Mouse (Mus musculus) layer of hippocampus, postnatal 36 days (tissue): Measurements from ENCODE around the gene Pus7. TPM values are rescaled to one million over a fixed set of nuclear protein-coding genes. Genes with fewer than 3 reads are reported as not detected.
"Not testable (repeated sequence)": the region's sequence is repeated elsewhere in the genome, so short reads cannot be mapped to it uniquely, and the experiment has no call there.

Experiments
- DNase-seq, 2 experiments: peaks; one replicate each; pipeline ENCODE4 v3.0.0; 2022
- total RNA-seq, 2 experiments: library from RNA; stranded (reverse); gene quantifications; 2 replicates each; pipeline ENCODE4 v1.2.3; 2021

Pus7 gene
- total RNA-seq, 2 experiments from 2014 or later, result 14.9 to 21.1 TPM

DNA sequence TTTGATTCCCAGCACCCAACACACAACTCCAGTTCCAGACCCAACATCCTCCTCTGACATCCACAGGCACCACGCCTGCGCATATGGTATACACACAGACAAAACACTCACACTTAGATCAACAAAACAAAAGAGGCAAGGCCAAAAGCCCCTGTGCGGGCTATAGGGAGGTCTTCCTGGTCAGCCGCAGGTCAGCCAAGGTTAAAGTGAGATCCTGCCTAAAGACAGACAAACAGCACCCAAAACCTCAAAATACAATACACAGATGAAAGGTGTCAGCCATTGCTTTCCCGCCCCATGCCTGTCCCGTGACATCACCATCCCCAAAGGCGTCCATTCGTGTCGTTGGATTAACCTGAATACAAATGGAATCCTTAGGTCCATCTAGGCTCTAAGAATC is 27.9 kb downstream of the Pus7 start:
- DNase-seq, result no peak

- DNase-seq, result no peak
Observed at GRCm38 (mm10) chr5:23749882-23750281, 33.6 kb downstream of the Pus7 start.

- no peak for DNase-seq
Observed at GRCm38 (mm10) chr5:23743261-23743660, 40.2 kb downstream of the Pus7 start.

GRCm38 (mm10) chr5:23737111-23737510 is 46.4 kb downstream of the Pus7 start:
- no peak for DNase-seq

DNA sequence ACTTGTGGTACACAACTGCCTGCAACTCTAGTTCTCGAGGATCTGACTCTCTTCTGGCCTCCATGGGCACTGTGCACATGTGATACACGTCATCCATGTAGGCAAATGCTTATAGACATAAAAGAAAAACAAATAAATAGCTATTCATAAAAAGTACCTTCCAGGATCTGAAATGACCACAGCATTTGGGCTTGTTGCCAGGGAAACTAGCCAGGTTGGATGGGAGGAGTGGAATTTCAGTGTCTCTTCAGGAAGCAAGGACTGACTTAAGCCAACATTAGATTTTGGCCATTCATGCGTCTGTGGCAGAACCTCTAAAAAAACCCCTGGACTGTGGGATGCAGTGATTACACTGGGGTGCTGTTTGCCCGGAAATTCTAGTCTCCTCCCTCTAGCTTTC is 47.1 kb downstream of the Pus7 start:
- no peak for DNase-seq

GRCm38 (mm10) chr5:23721956-23722355 is 61.6 kb downstream of the Pus7 start:
- DNase-seq, result no peak

- DNase-seq, result no peak
Observed at GRCm38 (mm10) chr5:23718881-23719328, 64.6 kb downstream of the Pus7 start.

DNA sequence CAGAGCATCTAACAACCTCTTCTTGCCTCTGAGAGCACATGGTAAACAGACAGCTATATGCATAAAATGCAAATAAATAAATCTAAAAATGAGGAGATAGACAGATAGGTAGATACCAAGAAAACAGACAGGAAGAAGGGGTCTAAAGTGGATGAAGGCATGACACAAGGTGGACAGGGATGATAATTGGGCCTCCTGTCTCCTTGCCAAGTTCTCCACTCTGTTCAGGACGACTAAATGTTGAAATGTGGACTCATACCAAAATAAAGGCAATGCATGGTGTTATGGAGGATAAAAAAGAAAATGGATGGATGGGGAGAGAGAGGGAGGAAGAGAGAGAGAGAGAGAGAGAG is 65.4 kb downstream of the Pus7 start:
- DNase-seq, result no peak

- no peak for DNase-seq
Observed at GRCm38 (mm10) chr5:23717469-23718181, 65.9 kb downstream of the Pus7 start.

DNA sequence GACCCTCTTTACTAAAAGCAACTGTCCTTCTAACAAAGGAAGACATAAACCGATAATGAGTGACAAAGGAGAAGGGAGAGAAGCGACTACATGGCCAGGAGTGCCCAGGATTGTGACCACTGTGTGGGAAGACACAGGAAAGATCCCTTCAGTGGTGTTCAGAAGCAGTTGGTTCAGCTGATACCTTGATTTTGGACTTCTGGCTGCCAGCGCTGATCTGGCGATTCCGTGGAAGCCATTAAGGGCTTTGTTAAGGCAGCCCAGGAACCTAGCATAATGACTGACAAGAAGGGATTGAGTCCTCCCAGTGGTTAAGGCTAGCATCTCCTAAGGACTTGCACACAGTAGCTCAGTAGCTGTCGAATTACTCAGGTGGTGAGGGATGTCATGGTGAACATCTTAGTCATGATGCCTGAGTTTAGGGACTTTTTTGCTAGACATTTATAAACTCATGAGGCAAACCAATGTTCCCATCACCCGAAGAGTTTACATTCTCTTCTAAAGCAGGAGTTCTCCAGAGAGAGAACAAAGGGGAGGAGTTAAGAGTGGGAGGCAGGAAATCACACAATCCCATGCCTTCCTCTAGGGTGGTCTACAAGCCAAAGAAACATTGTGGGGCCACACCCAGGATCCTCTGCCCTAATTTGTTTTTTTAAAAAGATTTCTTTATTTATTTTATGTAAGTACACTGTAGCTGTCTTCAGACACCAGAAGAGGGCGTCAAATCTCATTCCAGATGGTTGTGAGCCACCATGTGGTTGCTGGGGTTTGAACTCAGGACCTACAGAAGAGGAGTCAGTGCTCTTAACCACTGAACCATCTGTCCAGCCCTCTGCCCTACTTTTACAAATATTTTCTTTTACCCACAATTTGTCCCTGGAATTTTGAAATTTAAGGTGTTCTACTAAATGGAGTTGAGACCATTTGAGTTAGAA is 69.8 kb downstream of the Pus7 start:
- DNase-seq, result no peak

DNA sequence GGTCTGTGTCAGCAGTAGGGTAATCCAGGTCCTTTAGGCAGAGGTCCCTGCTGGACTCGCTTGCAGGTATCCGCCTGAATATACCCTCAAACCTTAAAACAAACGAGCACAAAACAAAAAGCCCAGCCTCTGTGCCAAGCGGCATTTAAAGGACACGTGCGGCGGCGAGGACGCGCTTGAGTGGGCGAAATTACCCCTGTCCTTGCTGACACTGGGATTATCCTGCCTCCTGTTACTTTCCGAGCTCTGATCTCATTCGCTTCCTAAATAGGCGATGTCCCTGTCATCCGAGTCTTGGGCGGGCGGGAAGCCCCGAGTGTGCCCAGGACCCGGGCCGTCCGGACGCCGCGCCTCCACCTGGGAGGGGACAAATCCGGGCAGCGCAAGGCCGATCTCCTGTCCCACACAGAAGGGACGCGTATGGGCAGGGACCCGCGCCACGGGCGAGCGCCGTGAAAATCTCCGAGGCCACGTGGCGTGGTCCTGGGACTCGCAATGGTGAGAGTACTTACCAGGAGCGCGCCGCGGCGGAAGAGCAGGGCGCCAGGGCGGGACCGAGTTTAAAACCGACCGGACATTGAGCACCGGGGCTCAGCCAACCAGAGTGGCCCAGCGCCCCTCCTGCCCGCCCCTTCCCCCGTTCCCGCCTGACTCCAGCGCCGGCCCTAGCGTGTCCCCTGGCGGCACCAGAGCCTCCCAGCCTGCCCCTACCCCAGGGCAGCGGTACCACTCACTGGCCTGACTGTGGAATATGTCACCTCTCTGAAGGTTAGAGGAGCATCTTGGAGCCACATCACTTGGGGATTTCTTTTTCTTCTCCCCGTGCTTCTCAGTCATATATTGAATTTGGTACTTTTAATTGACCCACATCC is 71.1 kb downstream of the Pus7 start:
- DNase-seq, result peak; percentile 61 to 62

DNA sequence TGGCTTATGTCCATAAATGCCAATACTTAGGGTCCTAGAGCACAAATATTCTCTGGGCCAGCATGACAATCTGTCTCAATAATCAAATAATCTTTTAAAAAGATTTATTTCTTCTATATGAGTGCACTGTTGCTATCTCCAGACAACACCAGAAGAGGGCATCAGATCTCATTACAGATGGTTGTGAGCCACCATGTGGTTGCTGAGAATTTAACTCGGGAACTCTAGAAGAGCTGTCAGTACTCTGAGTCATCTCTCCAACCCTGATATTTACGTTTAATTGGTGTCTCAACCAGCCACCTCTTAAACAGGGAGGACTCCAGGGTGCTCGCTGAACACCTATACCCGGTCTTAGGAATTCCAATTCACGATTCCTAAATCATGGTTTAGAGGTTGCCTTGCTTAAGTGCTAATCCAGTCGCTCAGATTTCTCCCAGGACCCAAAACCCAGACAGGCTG is 71.8 kb downstream of the Pus7 start:
- DNase-seq, result peak; percentile 4 to 15

DNA sequence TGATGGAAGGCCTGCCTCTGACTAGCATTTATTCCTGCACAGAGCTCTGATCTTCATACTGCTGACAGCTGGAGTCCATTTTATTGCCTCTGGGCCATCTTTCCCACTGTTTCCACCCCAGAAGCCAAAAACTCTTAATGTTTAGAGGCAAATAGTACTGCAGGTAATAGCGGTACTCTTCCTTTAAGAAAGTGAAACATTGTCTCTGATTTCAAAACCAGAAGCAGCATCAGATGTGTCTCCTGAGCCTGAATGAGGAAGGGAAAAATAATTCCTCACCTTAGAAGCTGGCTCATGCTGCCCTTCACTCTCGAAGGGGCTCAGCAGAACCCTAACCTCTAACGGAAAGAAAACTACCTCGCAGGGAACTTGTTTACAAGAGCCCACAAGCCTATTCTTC is 72.3 kb downstream of the Pus7 start:
- no peak for DNase-seq

GRCm38 (mm10) chr5:23709661-23710060 is 73.8 kb downstream of the Pus7 start:
- DNase-seq, result no peak

- not testable (repeated sequence) for DNase-seq
Observed at GRCm38 (mm10) chr5:23706601-23707597, 76.6 kb downstream of the Pus7 start.

DNA sequence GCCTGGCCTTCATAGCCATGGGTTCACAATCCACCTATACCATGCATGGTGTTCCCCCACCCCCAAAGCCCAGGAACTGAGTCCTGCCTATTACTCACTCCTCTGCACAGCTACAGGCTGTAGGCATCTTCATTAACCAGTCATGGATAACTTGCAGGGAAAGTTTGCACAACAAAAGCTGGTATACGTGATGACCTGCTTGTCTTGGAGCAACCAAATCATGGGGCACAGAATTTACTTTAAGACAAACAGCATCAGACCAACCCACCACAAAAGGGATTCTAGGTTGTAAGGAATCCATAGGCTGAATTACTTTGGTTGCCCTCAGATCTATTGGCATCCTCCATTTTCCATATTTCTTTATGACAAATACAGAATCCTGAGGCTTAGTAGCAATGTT is 86.1 kb downstream of the Pus7 start:
- DNase-seq, result no peak

Other genes starting within 250 kb of the Pus7 start
- gene Srpk2, start 99.1 kb downstream of the Pus7 start, total RNA-seq, result 100 to 1,000 TPM; 155 to 160 TPM
- gene Rint1, start 4.0 kb upstream of the Pus7 start, total RNA-seq, result 10 to 100 TPM; 21.8 to 22.7 TPM
- gene Tomm7, start 60.5 kb upstream of the Pus7 start, total RNA-seq, result 10 to 100 TPM; 77.7 to 87.8 TPM
- gene Fam126a, start 247.0 kb upstream of the Pus7 start, total RNA-seq, result 10 to 100 TPM; 28.1 to 28.7 TPM